Mouse (Mus musculus) heart, postnatal 36 days (tissue): Measurements from ENCODE around the gene Colq. TPM values are rescaled to one million over a fixed set of nuclear protein-coding genes. Genes with fewer than 3 reads are reported as not detected.

Source experiments
- DNase-seq, 2 experiments: peaks; one replicate each; pipeline ENCODE4 v3.0.0; 2021 to 2022
- intact Hi-C: fragments of 180-260 bp; cut with DNase I; formaldehyde crosslinking; loops from one replicate; pipeline ENCODE4 v1.15.1; 2025
- total RNA-seq, 2 experiments: library from RNA; stranded (reverse); gene quantifications; 2 replicates each; pipeline ENCODE4 v1.2.3; 2021

The Colq gene
- total RNA-seq, 2 experiments from 2014 or later = 6.0 to 9.9 TPM

DNA sequence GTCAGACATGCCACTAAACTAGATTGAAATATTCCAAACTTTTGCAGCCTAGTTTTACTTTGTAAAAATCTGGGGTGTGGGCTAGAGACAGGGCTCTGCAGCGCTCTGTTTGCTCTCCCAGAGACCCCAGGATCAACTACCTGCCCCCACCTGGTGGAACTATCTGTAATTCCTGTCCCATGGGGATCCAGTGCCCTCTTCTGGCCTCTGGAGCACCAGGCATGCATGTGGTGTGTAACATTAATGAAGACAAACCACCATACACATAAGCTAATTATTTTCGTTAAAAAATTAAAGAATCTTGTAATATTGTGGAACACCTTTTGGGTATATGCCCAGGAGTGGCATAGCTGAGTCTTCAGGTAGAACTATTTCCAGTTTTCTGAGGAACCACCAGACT lies 117.8 kb downstream of the Colq start:
- no peak for DNase-seq
- intact Hi-C loops = loop anchor here (1.0 kb wide), 1 partner anchor 108 kb away; no protein-coding TSS in a partner anchor

Other genes with a start within 250 kb of the Colq start
- 10 to 100 TPM; 56.4 to 60.6 TPM for gene Sh3bp5, start 155.3 kb downstream of the Colq start, total RNA-seq
- 10 to 100 TPM; 10.4 to 12.1 TPM for gene Eaf1, start 96.9 kb downstream of the Colq start, total RNA-seq
- gene Mettl6, start 96.3 kb downstream of the Colq start, total RNA-seq = 1 to 10 TPM; 8.4 to 9.3 TPM
- gene Gm49387, start 49.5 kb upstream of the Colq start, total RNA-seq = 1 to 10 TPM in 1 of 2 experiments, under 1 TPM in 1; 0.33 to 1.7 TPM
- 10 to 100 TPM in 1 of 2 experiments, 1 to 10 TPM in 1; 9.3 to 12.3 TPM for gene Btd, start 49.7 kb upstream of the Colq start, total RNA-seq
- gene Hacl1, start 49.9 kb upstream of the Colq start, total RNA-seq = 10 to 100 TPM; 12.2 to 12.7 TPM
- gene Ankrd28, start 239.3 kb upstream of the Colq start, total RNA-seq = 10 to 100 TPM; 23.3 to 28.3 TPM